Mouse (Mus musculus) megakaryocyte, embryonic 14.5 days (primary cell): ENCODE measurements around the gene Atp5mpl. TPM values are rescaled to one million over a fixed set of nuclear protein-coding genes. Genes with fewer than 3 reads are reported as not detected.

Experiments
- H3K27me3 ChIP-seq: replicated peaks from 2 replicates; pipeline ENCODE3; 2012; ENCODE audit warnings: inconsistent platforms
- H3K36me3 ChIP-seq: replicated peaks from 2 replicates; pipeline ENCODE3; 2012; ENCODE audit warnings: low read length, inconsistent platforms, mixed read lengths
- H3K4me1 ChIP-seq: 2 replicates; pipeline ENCODE4 v1.6.1; 2012; ENCODE audit warnings: inconsistent platforms
- H3K4me3 ChIP-seq: replicated peaks from 2 replicates; pipeline ENCODE3; 2012; ENCODE audit warnings: moderate library complexity, mild to moderate bottlenecking, inconsistent platforms
- H3K9me3 ChIP-seq: 2 replicates; pipeline ENCODE4 v1.6.1; 2012; ENCODE audit warnings: inconsistent platforms
- FLI1 ChIP-seq: IDR thresholded peaks from 2 replicates; pipeline ENCODE4 v1.6.1; 2012; ENCODE audit warnings: low read length, inconsistent platforms, mixed read lengths
- GATA1 ChIP-seq: IDR thresholded peaks from 3 replicates; pipeline ENCODE4 v1.6.1; 2012; ENCODE audit warnings: mixed read lengths, low read length, inconsistent platforms, borderline replicate concordance
- polyA plus RNA-seq: library from polyadenylated mRNA; stranded (reverse); fragments of >175 nt; gene quantifications from 2 replicates; pipeline ENCODE4 v1.2.3, GENCODE M21; 2012; ENCODE audit warnings: low replicate concordance; ENCODE audit not compliant: insufficient read depth

Gene Atp5mpl
- polyA plus RNA-seq, 1 experiment: 15.5 TPM

DNA sequence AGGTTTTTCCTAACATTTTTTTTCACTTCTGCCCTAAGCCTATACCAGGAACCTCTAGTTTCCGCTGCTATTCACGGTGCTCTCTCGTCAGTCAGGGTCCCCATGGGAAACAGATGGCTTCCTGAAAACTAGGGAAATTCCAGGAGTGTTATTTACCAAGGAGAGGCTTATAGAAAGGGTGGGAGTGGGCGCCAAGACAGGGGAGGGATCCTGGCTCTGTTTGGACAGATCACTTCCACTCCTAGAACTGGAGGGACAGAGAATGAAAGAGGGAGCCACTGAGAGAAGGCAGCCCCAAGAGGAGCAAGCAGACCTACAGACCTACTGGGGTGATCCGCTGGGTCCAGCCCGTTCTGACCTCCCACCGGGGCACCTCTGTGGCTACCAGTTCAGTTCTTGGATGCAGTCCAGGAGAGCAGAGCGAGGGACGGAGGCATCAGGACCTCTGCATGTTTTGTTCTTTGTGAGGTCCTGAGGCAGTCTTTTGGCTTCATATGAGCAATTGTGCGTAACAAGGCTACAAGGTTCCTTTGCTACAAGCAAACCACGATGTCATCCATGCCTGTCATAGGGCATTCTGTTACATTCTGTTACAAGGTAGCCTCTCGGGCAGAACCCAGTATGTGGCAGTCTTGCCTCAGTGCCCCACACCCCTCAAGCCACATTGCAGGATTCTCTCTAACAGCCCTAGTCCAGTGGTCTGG, 50.1 kb downstream of the Atp5mpl start:
- Histone ChIP-seq H3K4me3 (no peak overlapping the region), H3K4me1 (peaks cover 80% of the 10 kb centered on the region), H3K9me3 (no peaks in the 10 kb centered on the region), H3K36me3 (no peaks in the 10 kb centered on the region), H3K27me3 (peaks cover 27% of the 10 kb centered on the region)
- TF ChIP-seq FLI1: no peak
- no peak for TF ChIP-seq GATA1

DNA sequence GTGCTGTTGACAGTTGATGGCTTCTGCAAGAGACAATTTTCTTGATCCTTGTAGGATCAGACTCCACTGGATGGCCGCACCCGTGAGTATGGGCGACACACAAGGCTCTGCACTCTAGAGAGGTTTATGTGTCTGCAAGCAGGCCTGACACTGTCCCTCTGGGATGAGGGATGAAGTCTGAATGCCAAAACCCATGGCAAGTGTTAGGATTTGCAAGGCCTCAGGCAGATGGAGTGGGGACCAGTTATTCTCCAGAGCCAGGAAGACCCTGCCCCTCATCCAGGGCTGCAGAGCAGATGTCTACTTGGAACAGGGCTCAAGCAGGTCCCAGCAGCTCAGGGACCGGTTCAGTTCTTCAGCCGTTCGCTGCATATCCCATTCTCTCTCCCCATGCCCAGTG, 51.0 kb downstream of the Atp5mpl start:
- no peak overlapping the region for H3K4me3 ChIP-seq
- H3K27me3 ChIP-seq: peaks cover 29% of the 10 kb centered on the region
- no peak for TF ChIP-seq FLI1
- TF ChIP-seq GATA1: no peak
- H3K36me3 ChIP-seq: no peaks in the 10 kb centered on the region
- no peaks in the 10 kb centered on the region for H3K9me3 ChIP-seq
- H3K4me1 ChIP-seq: peaks cover 81% of the 10 kb centered on the region

DNA sequence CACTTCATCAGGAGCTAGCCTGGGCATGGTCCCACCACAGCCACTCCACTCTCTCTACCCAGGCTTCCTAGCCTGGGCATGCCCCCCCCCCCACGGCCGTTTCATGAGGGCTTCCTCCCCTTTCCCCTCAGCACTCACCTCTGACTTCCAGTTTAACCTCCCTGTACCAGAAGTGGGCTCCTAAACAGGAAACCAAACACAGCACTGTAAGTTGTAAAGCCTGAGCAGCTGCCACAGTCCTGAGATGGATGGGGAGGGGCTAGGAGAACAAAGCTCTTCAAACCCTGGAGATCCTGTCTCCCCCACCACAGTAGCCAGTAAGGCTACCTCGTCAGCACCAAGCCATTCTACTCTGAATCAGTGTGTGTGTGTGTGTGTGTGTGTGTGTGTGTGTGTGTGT, 52.7 kb downstream of the Atp5mpl start:
- no peak for TF ChIP-seq GATA1
- no peak for TF ChIP-seq FLI1
- Histone ChIP-seq H3K4me1 (peaks cover 73% of the 10 kb centered on the region), H3K36me3 (no peaks in the 10 kb centered on the region), H3K4me3 (peak overlapping the region; percentile 31), H3K27me3 (peaks cover 33% of the 10 kb centered on the region), H3K9me3 (no peaks in the 10 kb centered on the region)

DNA sequence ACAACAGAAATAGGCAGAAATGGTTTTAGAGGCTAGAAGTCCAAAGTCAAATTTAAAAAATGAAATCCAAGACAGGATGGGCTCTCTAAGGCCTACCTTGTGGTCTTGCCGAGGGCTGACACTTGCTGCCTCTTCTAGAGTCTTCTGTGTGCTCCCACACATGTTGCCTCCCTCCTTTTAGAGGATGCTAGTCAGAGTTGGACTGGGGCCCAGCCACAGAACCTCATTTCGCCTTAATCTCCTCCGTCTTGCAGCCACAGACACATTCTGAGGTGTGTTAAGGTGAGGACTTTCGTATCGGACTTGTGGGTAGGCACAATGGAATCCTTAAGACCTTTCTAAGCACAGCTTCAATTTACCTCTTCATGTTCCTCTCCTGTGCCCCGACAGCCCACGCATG, 54.0 kb downstream of the Atp5mpl start:
- Histone ChIP-seq H3K27me3 (peaks cover 30% of the 10 kb centered on the region), H3K4me1 (peaks cover 74% of the 10 kb centered on the region), H3K4me3 (no peak overlapping the region), H3K9me3 (no peaks in the 10 kb centered on the region), H3K36me3 (no peaks in the 10 kb centered on the region)
- no peak for TF ChIP-seq GATA1
- TF ChIP-seq FLI1: no peak

DNA sequence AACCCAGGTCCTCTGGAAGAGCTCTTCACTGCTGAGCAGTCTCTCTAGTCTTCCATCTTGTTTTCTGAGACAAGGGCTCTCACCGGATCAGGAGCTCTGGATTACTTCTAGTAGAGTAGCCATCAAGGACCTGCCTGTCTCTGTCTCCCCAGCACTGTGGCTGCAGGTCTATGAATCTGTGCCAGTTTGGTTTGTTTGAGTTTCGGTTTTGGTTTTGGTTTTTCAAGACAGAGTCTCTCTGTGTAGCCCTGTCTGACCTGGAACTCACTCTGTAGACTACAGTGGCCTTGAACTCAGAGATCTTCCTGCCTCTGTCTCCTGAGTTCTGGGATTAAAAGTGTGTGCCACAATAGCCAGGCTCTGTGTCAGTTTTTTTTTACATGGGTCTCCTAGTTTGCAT, 55.0 kb downstream of the Atp5mpl start:
- Histone ChIP-seq H3K27me3 (peaks cover 24% of the 10 kb centered on the region), H3K4me3 (no peak overlapping the region), H3K4me1 (peaks cover 70% of the 10 kb centered on the region), H3K36me3 (no peaks in the 10 kb centered on the region), H3K9me3 (no peaks in the 10 kb centered on the region)
- no peak for TF ChIP-seq FLI1

Other genes with a start within 250 kb of the Atp5mpl start
- gene Klc1, start 208.1 kb downstream of the Atp5mpl start, polyA plus RNA-seq: 21.5 and 66.3 TPM in 2 replicates
- gene Xrcc3, start 153.1 kb downstream of the Atp5mpl start, polyA plus RNA-seq: 2.2 and 3.2 TPM in 2 replicates
- gene Zfyve21, start 152.8 kb downstream of the Atp5mpl start, polyA plus RNA-seq: 15.3 and 16.7 TPM in 2 replicates
- 15.6 and 22.6 TPM in 2 replicates for gene Ppp1r13b, start 58.9 kb downstream of the Atp5mpl start, polyA plus RNA-seq
- gene Tdrd9, start 4.6 kb upstream of the Atp5mpl start, polyA plus RNA-seq: 0.30 TPM in 1 of 2 replicates, not detected in the other
- gene Rd3l, start 14.3 kb upstream of the Atp5mpl start, polyA plus RNA-seq: not detected in 2 replicates
- gene Aspg, start 139.7 kb upstream of the Atp5mpl start, polyA plus RNA-seq: not detected in 2 replicates
- not detected in 2 replicates for gene Kif26a, start 179.2 kb upstream of the Atp5mpl start, polyA plus RNA-seq